Mouse (Mus musculus): ENCODE measurements around the gene Mt4. TPM values are rescaled to one million over a fixed set of nuclear protein-coding genes. Genes with fewer than 3 reads are reported as not detected.

Mt4 gene
- polyA plus RNA-seq, 1 experiment from 2014 or later, result not detected

DNA sequence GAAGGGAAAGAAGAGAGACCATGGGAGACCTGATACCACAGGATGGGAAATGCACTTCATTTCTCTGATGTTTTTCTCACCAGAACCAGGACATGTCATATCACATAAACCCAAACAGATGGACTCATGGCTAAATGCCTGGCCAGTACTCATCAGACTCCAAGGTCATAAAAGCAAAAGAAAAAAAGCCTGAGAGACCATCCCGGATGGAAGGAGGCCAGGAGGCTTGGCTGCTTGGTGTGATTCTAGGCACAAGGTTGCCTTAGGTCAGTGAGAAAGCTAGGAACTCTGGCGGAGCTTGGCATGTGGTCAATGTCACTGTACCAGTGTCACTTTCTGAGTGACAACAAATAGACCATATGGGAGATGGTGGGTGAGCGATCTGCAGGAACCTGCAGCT lies 29.1 kb upstream of the Mt4 start:
- H3K9me3 ChIP-seq (replicated peaks; ENCODE audit: control insufficient read depth, low read length), result no peaks in the 10 kb centered on the region
- H3K4me2 ChIP-seq, result no peak overlapping the region
- ATAC-seq (replicated peaks; ENCODE audit: insufficient number of reproducible peaks, low FRiP score, low TSS enrichment), result no peak
- H3K4me1 ChIP-seq (ENCODE audit: control insufficient read depth, insufficient read depth, low read length), result peaks cover 2% of the 10 kb centered on the region; the same call in 1 of the 2 replicates
- no peak overlapping the region for H3K4me3 ChIP-seq (ENCODE audit: low read depth, low read length)
- whole genome bisulfite sequencing (ENCODE audit: insufficient replicate concordance), result 54% methylated on average over 3 of the region's 3 CpGs
- no peak overlapping the region for H3K27ac ChIP-seq (ENCODE audit: low read depth, low read length)
- no peaks in the 10 kb centered on the region for H3K27me3 ChIP-seq (ENCODE audit: control insufficient read depth, insufficient read depth, low read length)
- no peak overlapping the region for H3K9ac ChIP-seq (ENCODE audit: low read depth, low read length)
- H3K36me3 ChIP-seq (ENCODE audit: control insufficient read depth, insufficient read depth, low read length), result no peaks in the 10 kb centered on the region

DNA sequence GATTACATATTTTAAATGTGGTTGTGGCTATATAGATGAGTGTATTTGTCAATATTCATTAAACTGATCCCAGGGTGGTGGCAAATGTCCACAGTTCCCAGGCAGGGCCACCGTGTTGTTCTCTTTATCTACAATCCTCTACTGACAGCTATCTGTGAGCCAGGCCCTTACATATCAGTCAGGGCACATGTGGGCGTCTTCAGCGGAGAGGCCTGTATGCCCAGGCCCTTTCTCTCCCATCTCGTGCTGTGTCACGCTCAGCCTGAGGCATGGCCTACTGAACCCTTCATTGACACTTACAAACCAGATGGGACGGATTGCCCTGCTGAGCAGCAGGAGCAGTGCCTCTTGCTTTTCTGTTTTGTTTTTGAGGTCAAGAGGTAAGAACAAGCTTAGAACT lies 27.6 kb upstream of the Mt4 start:
- H3K4me1 ChIP-seq (ENCODE audit: control insufficient read depth, insufficient read depth, low read length), result peaks cover 2% of the 10 kb centered on the region; the same call in 1 of the 2 replicates
- H3K9ac ChIP-seq (ENCODE audit: low read depth, low read length), result no peak overlapping the region
- H3K27me3 ChIP-seq (ENCODE audit: control insufficient read depth, insufficient read depth, low read length), result no peaks in the 10 kb centered on the region
- no peak overlapping the region for H3K27ac ChIP-seq (ENCODE audit: low read depth, low read length)
- no peaks in the 10 kb centered on the region for H3K36me3 ChIP-seq (ENCODE audit: control insufficient read depth, insufficient read depth, low read length)
- H3K4me3 ChIP-seq (ENCODE audit: low read depth, low read length), result no peak overlapping the region
- ATAC-seq (replicated peaks; ENCODE audit: insufficient number of reproducible peaks, low FRiP score, low TSS enrichment), result no peak
- no peak overlapping the region for H3K4me2 ChIP-seq
- no peaks in the 10 kb centered on the region for H3K9me3 ChIP-seq (replicated peaks; ENCODE audit: control insufficient read depth, low read length)
- WGBS (ENCODE audit: insufficient replicate concordance), result 61% methylated on average over 6 of the region's 6 CpGs

GRCm38 (mm10) chr8:94109835-94110234 lies 27.2 kb upstream of the Mt4 start:
- H3K36me3 ChIP-seq (ENCODE audit: control insufficient read depth, insufficient read depth, low read length), result no peaks in the 10 kb centered on the region
- no peaks in the 10 kb centered on the region for H3K9me3 ChIP-seq (replicated peaks; ENCODE audit: control insufficient read depth, low read length)
- H3K27ac ChIP-seq (ENCODE audit: low read depth, low read length), result no peak overlapping the region
- WGBS (ENCODE audit: insufficient replicate concordance), result 71% methylated on average over 5 of the region's 5 CpGs
- no peak overlapping the region for H3K4me2 ChIP-seq
- no peak overlapping the region for H3K4me3 ChIP-seq (ENCODE audit: low read depth, low read length)
- no peak for ATAC-seq (replicated peaks; ENCODE audit: insufficient number of reproducible peaks, low FRiP score, low TSS enrichment)
- peaks cover 2% of the 10 kb centered on the region; the same call in 1 of the 2 replicates for H3K4me1 ChIP-seq (ENCODE audit: control insufficient read depth, insufficient read depth, low read length)
- H3K27me3 ChIP-seq (ENCODE audit: control insufficient read depth, insufficient read depth, low read length), result no peaks in the 10 kb centered on the region
- no peak overlapping the region for H3K9ac ChIP-seq (ENCODE audit: low read depth, low read length)

- Histone ChIP-seq H3K27me3 (ENCODE audit: control insufficient read depth, insufficient read depth, low read length) (no peaks in the 10 kb centered on the region), H3K36me3 (ENCODE audit: control insufficient read depth, insufficient read depth, low read length) (no peaks in the 10 kb centered on the region), H3K27ac (ENCODE audit: low read depth, low read length) (no peak overlapping the region), H3K4me1 (ENCODE audit: control insufficient read depth, insufficient read depth, low read length) (peaks cover 2% of the 10 kb centered on the region; the same call in 1 of the 2 replicates), H3K4me2 (no peak overlapping the region), H3K4me3 (ENCODE audit: low read depth, low read length) (no peak overlapping the region), H3K9me3 (replicated peaks; ENCODE audit: control insufficient read depth, low read length) (no peaks in the 10 kb centered on the region), H3K9ac (ENCODE audit: low read depth, low read length) (no peak overlapping the region)
- no peak for ATAC-seq (replicated peaks; ENCODE audit: insufficient number of reproducible peaks, low FRiP score, low TSS enrichment)
- 60% methylated on average over 6 of the region's 6 CpGs for WGBS (ENCODE audit: insufficient replicate concordance)
These were observed 26.3 kb upstream of the Mt4 start for GRCm38 (mm10) chr8:94110526-94111177.

GRCm38 (mm10) chr8:94113435-94113834 lies 23.6 kb upstream of the Mt4 start:
- no peak for ATAC-seq (replicated peaks; ENCODE audit: insufficient number of reproducible peaks, low FRiP score, low TSS enrichment)
- Histone ChIP-seq H3K4me1 (ENCODE audit: control insufficient read depth, insufficient read depth, low read length) (peaks cover 2% of the 10 kb centered on the region; the same call in 1 of the 2 replicates), H3K36me3 (ENCODE audit: control insufficient read depth, insufficient read depth, low read length) (no peaks in the 10 kb centered on the region), H3K9ac (ENCODE audit: low read depth, low read length) (no peak overlapping the region), H3K4me3 (ENCODE audit: low read depth, low read length) (no peak overlapping the region), H3K27ac (ENCODE audit: low read depth, low read length) (no peak overlapping the region), H3K27me3 (ENCODE audit: control insufficient read depth, insufficient read depth, low read length) (no peaks in the 10 kb centered on the region), H3K4me2 (no peak overlapping the region), H3K9me3 (replicated peaks; ENCODE audit: control insufficient read depth, low read length) (no peaks in the 10 kb centered on the region)
- 13% methylated on average over 1 of the region's 1 CpGs for WGBS (ENCODE audit: insufficient replicate concordance)

DNA sequence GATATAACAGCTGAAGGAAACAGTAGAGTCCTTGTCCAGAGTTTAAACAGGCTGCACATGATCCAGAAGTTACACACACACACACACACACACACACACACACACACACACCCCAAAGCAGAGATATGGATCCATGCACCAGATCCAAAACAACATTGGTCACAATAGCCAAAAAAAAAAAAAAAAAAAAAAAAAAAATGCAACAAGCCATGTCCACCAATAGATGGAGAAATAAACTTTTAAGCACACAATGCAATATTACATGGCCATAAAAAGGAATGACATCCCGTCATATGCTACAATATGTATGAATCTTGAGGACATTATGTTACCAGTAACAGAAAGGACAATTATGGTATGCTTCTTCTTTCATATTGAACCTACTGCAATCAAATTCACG lies 23.0 kb upstream of the Mt4 start:
- H3K36me3 ChIP-seq (ENCODE audit: control insufficient read depth, insufficient read depth, low read length), result no peaks in the 10 kb centered on the region
- H3K4me2 ChIP-seq, result no peak overlapping the region
- ATAC-seq (replicated peaks; ENCODE audit: insufficient number of reproducible peaks, low FRiP score, low TSS enrichment), result no peak
- no peaks in the 10 kb centered on the region for H3K27me3 ChIP-seq (ENCODE audit: control insufficient read depth, insufficient read depth, low read length)
- peaks cover 2% of the 10 kb centered on the region; the same call in 1 of the 2 replicates for H3K4me1 ChIP-seq (ENCODE audit: control insufficient read depth, insufficient read depth, low read length)
- WGBS (ENCODE audit: insufficient replicate concordance), result 83% methylated on average over 2 of the region's 2 CpGs
- no peak overlapping the region for H3K9ac ChIP-seq (ENCODE audit: low read depth, low read length)
- H3K4me3 ChIP-seq (ENCODE audit: low read depth, low read length), result no peak overlapping the region
- H3K27ac ChIP-seq (ENCODE audit: low read depth, low read length), result no peak overlapping the region
- no peaks in the 10 kb centered on the region for H3K9me3 ChIP-seq (replicated peaks; ENCODE audit: control insufficient read depth, low read length)

DNA sequence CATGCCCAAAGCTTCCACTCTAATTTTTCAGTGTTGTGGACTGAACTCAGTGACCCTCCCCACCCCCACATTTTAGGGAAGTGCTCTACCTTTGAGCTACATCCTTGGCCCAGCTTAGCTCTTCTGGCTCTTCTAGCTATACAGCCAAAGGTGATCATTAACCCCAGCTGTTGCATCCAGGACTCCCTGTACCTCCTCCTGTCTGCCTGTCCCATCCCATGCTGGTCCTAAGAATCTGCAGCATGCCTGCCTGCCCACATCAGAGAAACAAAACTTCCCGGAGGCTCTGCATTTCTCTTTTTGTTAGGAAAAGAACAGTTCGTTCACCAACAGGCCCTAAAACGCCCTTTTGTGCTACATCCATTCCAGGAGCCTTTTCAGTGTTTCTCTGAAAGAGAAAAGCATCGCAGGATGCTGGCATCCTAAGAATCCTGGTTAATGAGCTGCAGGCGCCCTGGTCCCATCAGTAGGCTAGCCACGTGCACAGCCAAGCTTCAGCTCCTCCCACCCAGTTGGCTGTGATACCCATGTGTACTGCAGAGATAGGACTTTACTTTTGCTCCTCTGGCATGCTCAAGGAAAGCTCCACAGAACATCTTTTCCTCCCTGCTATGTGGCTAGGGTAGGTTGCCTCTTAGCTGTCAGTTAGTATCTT lies 18.1 kb upstream of the Mt4 start:
- 0 out of 2 replicates have a peak, but pooled peaks cover under 1% of the 10 kb centered on the region for H3K27me3 ChIP-seq (ENCODE audit: control insufficient read depth, insufficient read depth, low read length)
- no peak for ATAC-seq (replicated peaks; ENCODE audit: insufficient number of reproducible peaks, low FRiP score, low TSS enrichment)
- H3K9ac ChIP-seq (ENCODE audit: low read depth, low read length), result no peak overlapping the region
- WGBS (ENCODE audit: insufficient replicate concordance), result 13% methylated on average over 6 of the region's 6 CpGs
- no peak overlapping the region for H3K4me2 ChIP-seq
- no peaks in the 10 kb centered on the region for H3K4me1 ChIP-seq (ENCODE audit: control insufficient read depth, insufficient read depth, low read length)
- H3K27ac ChIP-seq (ENCODE audit: low read depth, low read length), result no peak overlapping the region
- no peaks in the 10 kb centered on the region for H3K9me3 ChIP-seq (replicated peaks; ENCODE audit: control insufficient read depth, low read length)
- H3K4me3 ChIP-seq (ENCODE audit: low read depth, low read length), result no peak overlapping the region
- H3K36me3 ChIP-seq (ENCODE audit: control insufficient read depth, insufficient read depth, low read length), result no peaks in the 10 kb centered on the region

DNA sequence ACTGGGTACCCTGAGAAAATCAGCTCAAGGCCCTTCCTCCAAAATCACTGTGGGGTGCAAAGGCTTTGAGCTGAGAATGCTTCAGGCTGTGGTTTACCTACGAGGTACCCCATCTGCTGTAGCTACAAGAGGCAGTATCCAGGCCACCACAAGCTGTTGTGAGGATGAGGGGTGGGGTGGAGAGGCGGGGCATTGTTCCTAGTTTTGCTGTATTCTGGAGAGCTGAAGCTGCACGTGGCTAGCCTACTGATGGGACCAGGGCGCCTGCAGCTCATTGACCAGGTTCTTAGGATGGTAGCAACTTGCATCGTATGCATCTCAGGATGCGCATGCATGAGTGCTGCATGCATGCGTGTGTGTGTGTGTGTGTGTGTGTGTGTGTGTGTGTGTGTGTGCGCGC lies 15.4 kb upstream of the Mt4 start:
- H3K27me3 ChIP-seq (ENCODE audit: control insufficient read depth, insufficient read depth, low read length), result 0 out of 2 replicates have a peak, but pooled peaks cover 3% of the 10 kb centered on the region
- ATAC-seq (replicated peaks; ENCODE audit: insufficient number of reproducible peaks, low FRiP score, low TSS enrichment), result no peak
- H3K36me3 ChIP-seq (ENCODE audit: control insufficient read depth, insufficient read depth, low read length), result no peaks in the 10 kb centered on the region
- no peak overlapping the region for H3K4me3 ChIP-seq (ENCODE audit: low read depth, low read length)
- no peak overlapping the region for H3K4me2 ChIP-seq
- H3K9ac ChIP-seq (ENCODE audit: low read depth, low read length), result no peak overlapping the region
- H3K9me3 ChIP-seq (replicated peaks; ENCODE audit: control insufficient read depth, low read length), result no peaks in the 10 kb centered on the region
- H3K4me1 ChIP-seq (ENCODE audit: control insufficient read depth, insufficient read depth, low read length), result no peaks in the 10 kb centered on the region
- H3K27ac ChIP-seq (ENCODE audit: low read depth, low read length), result no peak overlapping the region
- 83% methylated on average over 9 of the region's 9 CpGs for WGBS (ENCODE audit: insufficient replicate concordance)

All from heart, embryonic 11.5 days (tissue).